17 mouse cellular contexts compared by ENCODE assay signal in genomic region chr10:9790947-9791346, GRCm38 (mm10).
DNase-seq lines count a peak whose midpoint lies in the region; TF ChIP-seq lines count a peak whose summit lies in the region.
"Had no signal": no experiment of that assay in that cellular context is flagged by ENCODE, and none has a peak within 500 bp of the region (broad histone marks: within the 10 kb centered on the region; RNA-seq: fewer than 3 reads in every experiment).

No protein-coding gene starts in this region.

- peak; percentile 41 for TF ChIP-seq CTCF in left cerebral cortex, adult 2 months (IDR thresholded peaks at IDR 0.05)

- DNase-seq in embryo, embryonic 10.5 days (ENCODE audit: low spot score) = peak; percentile 7
- DNase-seq in embryo, embryonic 9.5 days (ENCODE audit: extremely low spot score) = no peak
- no peak for DNase-seq in left cerebral cortex, adult 2 months (ENCODE audit: extremely low spot score in 1 of 2, low spot score in 2 of 2)
- DNase-seq in left cerebral cortex, adult 9 months (ENCODE audit: low spot score in 2 of 2) = no peak
- DNase-seq in 416B (ENCODE audit: low read depth) = peak; percentile 40
- DNase-seq in R1 (ENCODE audit: low read depth, low spot score) = peak; percentile 30
- DNase-seq in ovary, postnatal 10 days (ENCODE audit: low spot score) = no peak
- no peak for DNase-seq in urinary bladder, postnatal 25 days (ENCODE audit: low spot score)
- DNase-seq: adrenal gland, postnatal 14 days; B cell, adult 2 months; cerebellum, adult 18-20 months; cerebellum, postnatal 36 days; kidney, postnatal 25 days; right cerebral cortex, postnatal 4 days had no signal

- H3K4me3 ChIP-seq in left cerebral cortex, adult 2 months = no peak overlapping the region
- H3K4me3 ChIP-seq: embryonic facial prominence, embryonic 13.5 days; lung, embryonic 15.5 days; neural tube, embryonic 12.5 days had no signal

- no peak overlapping the region for H3K27ac ChIP-seq in left cerebral cortex, adult 2 months
- H3K27ac ChIP-seq: embryonic facial prominence, embryonic 13.5 days; lung, embryonic 15.5 days; neural tube, embryonic 12.5 days had no signal

- intact Hi-C loops in left cerebral cortex, adult 2 months (cut with DNase I) = loop anchor here (2.0 kb wide), 1 partner anchor 530 kb away; no protein-coding TSS in a partner anchor

Comparison
In these comparisons a context has a peak if more than half of its experiments do, and no peak if none do; other contexts are left out.
1. DNase-seq: peak in embryo, embryonic 10.5 days (single experiment), 416B (single experiment) and R1 (single experiment); none in embryo, embryonic 9.5 days (single experiment), left cerebral cortex, adult 2 months (0 of 2), left cerebral cortex, adult 9 months (0 of 2), ovary, postnatal 10 days (single experiment) and urinary bladder, postnatal 25 days (single experiment).